Mouse (Mus musculus): ENCODE data around the gene Nod2.

DNA sequence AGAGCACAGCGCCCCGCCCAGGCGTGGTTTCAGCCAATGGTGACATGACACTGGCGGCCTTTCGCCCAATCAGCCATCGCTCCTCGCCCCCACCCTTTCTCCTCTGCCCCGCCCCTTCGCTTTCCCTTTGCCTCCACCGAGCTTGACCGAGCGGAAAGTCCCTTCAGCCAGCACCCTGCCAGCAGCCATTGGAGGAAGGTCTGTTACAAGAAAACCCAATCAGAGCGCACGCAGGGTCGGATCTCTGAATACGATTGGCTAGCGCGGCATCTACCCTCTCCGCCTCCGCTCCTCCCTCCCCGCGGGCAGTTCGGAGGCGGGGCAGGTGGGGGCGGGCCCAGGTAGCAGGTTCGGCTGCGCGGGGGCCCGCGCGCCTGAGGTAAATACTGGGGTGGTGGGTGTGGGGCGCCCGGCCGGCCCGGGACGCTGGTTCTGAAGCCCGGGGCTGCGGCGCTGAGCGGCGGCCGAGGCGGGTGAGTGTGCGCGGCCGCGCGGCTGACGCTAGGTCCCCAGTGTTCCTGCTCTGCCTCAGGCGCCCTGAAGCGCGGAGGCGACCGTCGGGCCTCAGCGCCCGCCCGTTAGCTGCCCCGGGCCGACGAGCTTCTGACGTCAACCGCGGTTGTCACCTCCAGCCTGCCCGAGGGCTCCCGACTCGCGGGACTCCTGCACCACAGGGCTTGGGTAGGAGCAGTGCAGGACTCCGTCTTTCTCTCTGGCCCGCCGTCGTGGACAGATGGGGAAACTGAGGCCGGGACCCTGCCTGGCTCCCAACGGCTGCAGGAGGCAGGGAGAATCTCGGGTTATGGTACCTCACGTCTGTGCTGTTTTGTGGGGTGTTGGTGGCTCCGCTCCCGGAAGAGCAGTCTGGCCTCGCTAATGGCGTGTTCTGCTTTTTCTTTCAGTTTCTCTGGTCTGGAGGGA is 49.9 kb downstream of the Nod2 start, which contains the start of gene Cyld:
- TF ChIP-seq CTCF (IDR thresholded peaks at IDR 0.05 in 2 of 3, conservative IDR thresholded peaks at IDR 0.05 in 1 of 3; ENCODE audit: control insufficient read depth in 1 of 3, insufficient read depth in 1 of 3, low read depth in 2 of 3, low read length in 3 of 3, poor library complexity in 1 of 3, severe bottlenecking in 1 of 3) = no peak
- TF ChIP-seq NELFE (IDR thresholded peaks at IDR 0.05; ENCODE audit: low read depth, low read length) = peak; percentile 39; the same call in 1 of the 2 replicates
